Mouse (Mus musculus) forebrain, postnatal 0 days (tissue): ENCODE data around the gene Mzf1. TPM values are rescaled to one million over a fixed set of nuclear protein-coding genes. Genes with fewer than 3 reads are reported as not detected.

Source experiments
- ATAC-seq: fragments of 200-750 bp; cut with Nextera tagmentation; 2 replicates; pipeline ENCODE4 v1.8.0; 2017; ENCODE audit warnings: mild to moderate bottlenecking, moderate library complexity
- DNase-seq: peaks from one replicate; pipeline ENCODE4 v3.0.0-alpha.2; 2015
- H3K27ac ChIP-seq: fragments of 300-500 bp; sonication (generic); 2 replicates; pipeline ENCODE4 v1.5.1; 2014; ENCODE audit warnings: low read depth, mild to moderate bottlenecking, antibody characterized with exemption, low read length, moderate library complexity, mixed read lengths
- H3K27me3 ChIP-seq: fragments of 300-500 bp; sonication (generic); 2 replicates; pipeline ENCODE4 v1.6.1; 2014; ENCODE audit warnings: mild to moderate bottlenecking, low read length, mixed read lengths; ENCODE audit not compliant: insufficient read depth
- H3K36me3 ChIP-seq: fragments of 300-500 bp; sonication (generic); 2 replicates; pipeline ENCODE4 v1.6.1; 2014; ENCODE audit warnings: mild to moderate bottlenecking, moderate library complexity; ENCODE audit not compliant: insufficient read depth
- H3K4me1 ChIP-seq: fragments of 300-500 bp; sonication (generic); 2 replicates; pipeline ENCODE4 v1.6.1; 2014; ENCODE audit warnings: antibody characterized with exemption; ENCODE audit not compliant: insufficient read depth
- H3K4me2 ChIP-seq: fragments of 300-500 bp; sonication (generic); 2 replicates; pipeline ENCODE4 v1.6.1; 2014; ENCODE audit warnings: low read depth, mild to moderate bottlenecking, moderate library complexity
- H3K4me3 ChIP-seq: fragments of 300-500 bp; sonication (generic); 2 replicates; pipeline ENCODE4 v1.5.1; 2014; ENCODE audit warnings: low read depth, low read length, mixed read lengths
- H3K9ac ChIP-seq: fragments of 300-500 bp; sonication (generic); 2 replicates; pipeline ENCODE4 v1.6.1; 2014; ENCODE audit warnings: mild to moderate bottlenecking
- H3K9me3 ChIP-seq: fragments of 300-500 bp; sonication (generic); 2 replicates; pipeline ENCODE4 v1.6.1; 2016; ENCODE audit warnings: low read length
- CTCF ChIP-seq: sonication (generic); IDR thresholded peaks from 2 replicates; pipeline ENCODE4 v1.5.1; 2016; ENCODE audit warnings: antibody characterized with exemption, control low read depth, low read depth
- WGBS: fragments of 180-500 bp; shearing (Covaris S2); extraction: QIAGEN DNeasy Blood & Tissue Kit; methylation state at CpG from one replicate; pipeline ENCODE4 v1.1.7; 2014; 5-methylcytosine and 5-hydroxymethylcytosine counted together
- polyA plus RNA-seq: library from polyadenylated mRNA; unstranded; fragments of >200 nt; fragmentation: Nextera tagmentation; extraction: Ambion mirVana; gene quantifications from 2 replicates; pipeline ENCODE4 v1.2.1, GENCODE M21; 2015
- total RNA-seq: library from RNA; depleted of rRNA; stranded (reverse); fragments of >200 nt; gene quantifications from 2 replicates; pipeline ENCODE4 v1.2.3, GENCODE M21; 2014

The Mzf1 gene
- total and polyA plus RNA-seq, 2 experiments from 2014 or later: 12.9 to 15.1 TPM

GRCm38 (mm10) chr7:13028986-13029385, 25.6 kb downstream of the Mzf1 start:
- no peak for DNase-seq
- H3K4me3 ChIP-seq: no peak overlapping the region
- no peaks in the 10 kb centered on the region for H3K9me3 ChIP-seq
- no peak overlapping the region for H3K4me2 ChIP-seq
- H3K27me3 ChIP-seq: no peaks in the 10 kb centered on the region
- H3K36me3 ChIP-seq: peaks cover 71% of the 10 kb centered on the region
- WGBS: 89% methylated on average over 4 of the region's 4 CpGs
- H3K9ac ChIP-seq: no peak overlapping the region
- no peak for TF ChIP-seq CTCF
- no peak for ATAC-seq
- H3K4me1 ChIP-seq: peaks cover 15% of the 10 kb centered on the region
- H3K27ac ChIP-seq: no peak overlapping the region

- no peaks in the 10 kb centered on the region for H3K9me3 ChIP-seq
- ATAC-seq (no peak), DNase-seq (no peak)
- H3K4me2 ChIP-seq: peak overlapping the region; percentile 95
- H3K36me3 ChIP-seq: peaks cover 46% of the 10 kb centered on the region
- H3K4me1 ChIP-seq: peaks cover 11% of the 10 kb centered on the region
- H3K9ac ChIP-seq: peak overlapping the region; percentile 82
- no peak for TF ChIP-seq CTCF
- 29% methylated on average over 4 of the region's 4 CpGs for WGBS
- no peaks in the 10 kb centered on the region for H3K27me3 ChIP-seq
- H3K4me3 ChIP-seq: peak overlapping the region; percentile 89
- H3K27ac ChIP-seq: peak overlapping the region; percentile 99
Measured at GRCm38 (mm10) chr7:13025511-13026112, 29.0 kb downstream of the Mzf1 start.

GRCm38 (mm10) chr7:13024805-13025204, 29.8 kb downstream of the Mzf1 start:
- Histone ChIP-seq H3K4me3 (peak overlapping the region; percentile 89), H3K36me3 (peaks cover 38% of the 10 kb centered on the region), H3K27ac (peak overlapping the region; percentile 99), H3K27me3 (no peaks in the 10 kb centered on the region), H3K9ac (peak overlapping the region; percentile 82), H3K4me1 (peaks cover 11% of the 10 kb centered on the region), H3K4me2 (peak overlapping the region; percentile 95), H3K9me3 (no peaks in the 10 kb centered on the region)
- ATAC-seq (peak; percentile 55), DNase-seq (peak; percentile 84)
- peak; percentile 56 for TF ChIP-seq CTCF
- WGBS: 2% methylated on average over 44 of the region's 44 CpGs

- Histone ChIP-seq H3K27me3 (no peaks in the 10 kb centered on the region), H3K36me3 (peaks cover 31% of the 10 kb centered on the region), H3K4me3 (peak overlapping the region; percentile 89), H3K9me3 (no peaks in the 10 kb centered on the region), H3K27ac (peak overlapping the region; percentile 99), H3K9ac (peak overlapping the region; percentile 82), H3K4me2 (peak overlapping the region; percentile 95), H3K4me1 (peaks cover 11% of the 10 kb centered on the region)
- WGBS: 3% methylated on average over 92 of the region's 95 CpGs
- DNase-seq (peak; percentile 98), ATAC-seq (peak; percentile 92)
- TF ChIP-seq CTCF: peak; percentile 50
Measured at GRCm38 (mm10) chr7:13023928-13024731, 30.4 kb downstream of the Mzf1 start.

- ATAC-seq (0 out of 2 replicates have a peak, but pooled peaks have one; percentile 1), DNase-seq (peak; percentile 69)
- Histone ChIP-seq H3K4me3 (peak overlapping the region; percentile 89), H3K9ac (peak overlapping the region; percentile 82), H3K9me3 (no peaks in the 10 kb centered on the region), H3K4me1 (peaks cover 11% of the 10 kb centered on the region), H3K27me3 (no peaks in the 10 kb centered on the region), H3K4me2 (peak overlapping the region; percentile 95), H3K36me3 (peaks cover 19% of the 10 kb centered on the region), H3K27ac (peak overlapping the region; percentile 99)
- WGBS: 3% methylated on average over 31 of the region's 31 CpGs
- no peak for TF ChIP-seq CTCF
Measured at GRCm38 (mm10) chr7:13022773-13023535, 31.6 kb downstream of the Mzf1 start.

GRCm38 (mm10) chr7:13015217-13015616, 39.3 kb downstream of the Mzf1 start:
- no peak for DNase-seq
- 86% methylated on average over 1 of the region's 1 CpGs for WGBS
- no peak overlapping the region for H3K9ac ChIP-seq
- H3K9me3 ChIP-seq: no peaks in the 10 kb centered on the region
- H3K27me3 ChIP-seq: no peaks in the 10 kb centered on the region
- TF ChIP-seq CTCF: no peak
- ATAC-seq: no peak
- 0 out of 2 replicates have a peak, but pooled peaks cover 5% of the 10 kb centered on the region for H3K4me1 ChIP-seq
- H3K36me3 ChIP-seq: no peaks in the 10 kb centered on the region
- no peak overlapping the region for H3K4me2 ChIP-seq
- H3K27ac ChIP-seq: no peak overlapping the region
- no peak overlapping the region for H3K4me3 ChIP-seq
